Mouse (Mus musculus) liver, embryonic 14.5 days (tissue): ENCODE results near the gene Lrch3.

ENCODE experiments used
- CTCF ChIP-seq: IDR thresholded peaks from 2 replicates; pipeline ENCODE4 v1.5.1; 2016; ENCODE audit warnings: antibody characterized with exemption, low read depth, control low read depth
- EP300 ChIP-seq: IDR thresholded peaks from 2 replicates; pipeline ENCODE4 v1.6.1; 2016; ENCODE audit warnings: antibody characterized with exemption, low read depth

DNA sequence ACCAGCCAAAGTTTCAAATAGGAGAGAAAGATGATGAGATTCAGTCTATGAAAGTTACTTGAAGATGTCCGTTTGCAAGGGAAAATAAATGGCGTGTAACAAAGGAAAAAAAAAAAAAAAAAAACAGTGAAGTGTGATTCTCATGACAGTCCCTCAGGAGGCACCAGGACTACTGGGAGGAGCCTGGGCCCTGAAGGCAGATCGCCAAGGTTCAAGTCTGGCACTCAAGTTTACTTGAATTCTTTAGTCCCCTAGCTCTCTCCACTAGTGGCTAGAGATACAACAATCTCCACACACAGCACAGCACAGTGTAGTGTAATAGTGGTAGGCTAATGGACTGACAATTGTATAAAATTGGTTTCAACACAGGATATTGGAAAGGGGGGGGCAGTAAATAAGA is 107.5 kb downstream of the Lrch3 start:
- TF ChIP-seq EP300, result no peak
- no peak for TF ChIP-seq CTCF
